Mouse (Mus musculus) cerebellum, adult 11-12 months (tissue): ENCODE measurements around the gene Ppp4r4.
"Not testable (repeated sequence)": the region's sequence is repeated elsewhere in the genome, so short reads cannot be mapped to it uniquely, and the experiment has no call there.

Source experiments
- DNase-seq: peaks from one replicate; pipeline ENCODE4 v3.0.0; 2022

Gene Ppp4r4

GRCm38 (mm10) chr12:103532020-103532648, at the start of gene Ppp4r4:
TSS of gene Ppp4r4 (plus strand) at chr12:103532283.
- DNase-seq, result peak; percentile 95

- DNase-seq, result no peak
These were observed 49.3 kb upstream of the Ppp4r4 start for GRCm38 (mm10) chr12:103482781-103483180.

DNA sequence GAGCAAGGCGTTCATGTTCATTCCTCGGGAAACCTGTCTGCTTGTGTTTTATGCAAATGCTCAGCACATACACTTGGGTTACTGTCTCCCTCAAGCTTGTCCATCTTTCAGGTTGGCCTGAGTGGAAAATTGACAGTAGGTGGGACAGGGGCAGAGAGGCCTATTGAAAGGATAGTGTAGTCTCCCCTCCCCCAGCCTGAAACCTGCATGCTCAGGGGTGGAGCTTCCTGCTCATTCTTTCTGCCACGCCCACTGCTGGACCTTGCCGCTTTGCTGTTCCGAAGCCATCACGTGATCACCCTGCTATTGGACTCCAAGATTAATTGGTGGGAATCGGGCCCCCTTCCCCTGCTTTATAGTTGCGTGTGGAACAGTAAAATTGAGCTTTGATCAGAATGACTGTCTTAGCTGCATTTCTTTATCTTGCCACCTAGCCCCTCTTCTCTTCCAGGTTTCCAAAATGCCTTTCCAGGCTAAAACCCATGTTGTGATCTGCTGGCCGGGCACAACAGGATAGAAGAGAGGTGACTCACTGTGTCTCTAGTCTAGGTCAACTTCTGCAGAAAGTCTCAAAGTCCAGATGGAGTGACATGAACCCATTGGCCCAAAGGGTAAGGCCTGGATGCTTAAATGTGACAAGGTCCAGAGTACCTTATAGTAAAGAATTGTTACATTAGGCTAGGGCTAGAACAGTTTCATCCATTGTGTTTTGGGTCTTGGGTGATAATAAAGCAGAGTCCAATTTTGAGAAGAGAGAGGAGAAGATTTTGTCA, 47.7 kb upstream of the Ppp4r4 start:
- not testable (repeated sequence) for DNase-seq

- peak; percentile 81 for DNase-seq
These were observed 45.4 kb upstream of the Ppp4r4 start for GRCm38 (mm10) chr12:103486726-103487125.

DNA sequence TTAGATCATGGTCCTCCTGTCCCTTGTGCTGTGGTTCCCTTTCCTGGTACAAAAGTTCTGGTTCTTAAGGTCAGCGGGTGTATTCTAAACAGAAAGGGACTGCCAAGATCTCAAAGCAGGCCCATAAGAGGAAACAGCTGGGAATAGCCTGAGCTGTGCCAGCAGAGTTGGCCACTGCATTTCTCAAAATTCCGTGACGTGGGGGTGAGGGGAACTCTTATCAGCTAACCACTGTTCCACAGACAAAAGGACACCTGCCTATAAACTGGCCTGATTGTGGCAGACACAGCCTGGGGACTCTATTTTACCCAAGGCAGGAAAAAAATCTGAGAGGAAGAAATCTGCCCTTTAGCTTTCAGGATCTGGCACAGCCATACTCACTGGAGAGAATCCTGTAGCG, 44.8 kb upstream of the Ppp4r4 start:
- no peak for DNase-seq

DNA sequence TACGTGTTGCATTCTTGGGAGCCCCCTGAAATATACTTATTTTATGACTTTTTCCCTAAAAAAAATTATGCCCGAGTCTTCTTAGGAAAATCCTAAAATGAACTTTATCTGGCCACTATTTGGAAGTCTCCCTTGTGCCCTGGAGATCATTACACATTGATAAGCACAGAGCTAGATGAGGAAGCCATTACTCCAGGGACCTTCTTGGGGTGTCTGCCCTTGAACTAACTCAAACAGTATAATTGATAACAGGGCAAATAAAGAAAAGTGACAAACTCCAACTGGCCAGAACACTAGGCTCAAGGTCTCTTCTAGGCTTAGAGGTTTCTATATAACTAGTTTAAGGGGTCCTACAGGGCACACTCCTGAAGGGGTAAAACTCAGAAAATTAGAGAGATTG, 44.3 kb upstream of the Ppp4r4 start:
- DNase-seq, result no peak

GRCm38 (mm10) chr12:103491091-103491730, 40.9 kb upstream of the Ppp4r4 start:
- no peak for DNase-seq

DNA sequence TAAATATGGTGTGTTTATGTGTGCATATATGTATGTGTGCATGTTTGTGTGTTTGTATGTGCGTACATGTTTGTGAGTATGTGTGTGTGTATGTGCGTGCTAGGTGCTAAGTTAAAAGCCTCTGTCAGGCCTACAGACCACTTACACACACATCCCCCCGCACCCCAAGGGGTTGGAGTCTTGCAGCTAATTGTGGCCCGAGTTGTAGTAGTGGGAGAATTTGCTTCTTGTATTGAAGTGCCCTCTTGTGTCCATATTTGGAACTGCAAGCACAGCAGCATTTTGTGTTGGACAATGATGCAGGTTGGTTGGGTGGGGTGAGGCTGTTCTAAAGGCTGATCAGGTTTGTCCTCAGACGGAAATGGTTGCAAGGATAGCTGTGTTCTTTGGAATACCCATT, 39.3 kb upstream of the Ppp4r4 start:
- peak; percentile 60 for DNase-seq

GRCm38 (mm10) chr12:103494486-103494885, 37.6 kb upstream of the Ppp4r4 start:
- peak; percentile 36 for DNase-seq

DNA sequence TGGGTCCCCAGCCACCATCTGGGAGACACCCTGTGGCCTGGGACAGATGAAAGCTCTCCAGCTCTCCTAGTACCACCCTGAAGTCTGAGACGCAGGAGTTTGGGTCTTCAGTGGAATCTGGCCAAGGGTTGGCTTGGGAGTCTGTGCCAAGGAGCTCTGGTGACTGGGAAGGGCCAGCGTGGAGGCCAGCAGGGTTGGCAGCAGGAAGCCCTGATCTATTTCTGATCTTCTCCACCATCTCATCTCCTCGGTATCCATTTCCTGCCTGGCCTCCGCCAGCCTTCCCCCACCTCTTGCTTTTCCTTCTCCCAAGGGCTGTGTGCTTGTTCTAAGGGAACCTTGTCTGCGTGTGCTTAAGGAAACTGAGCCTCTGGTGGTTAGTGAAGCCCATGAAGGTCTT, 33.3 kb upstream of the Ppp4r4 start:
- peak; percentile 38 for DNase-seq

GRCm38 (mm10) chr12:103499261-103499660, 32.8 kb upstream of the Ppp4r4 start:
- DNase-seq, result no peak

DNA sequence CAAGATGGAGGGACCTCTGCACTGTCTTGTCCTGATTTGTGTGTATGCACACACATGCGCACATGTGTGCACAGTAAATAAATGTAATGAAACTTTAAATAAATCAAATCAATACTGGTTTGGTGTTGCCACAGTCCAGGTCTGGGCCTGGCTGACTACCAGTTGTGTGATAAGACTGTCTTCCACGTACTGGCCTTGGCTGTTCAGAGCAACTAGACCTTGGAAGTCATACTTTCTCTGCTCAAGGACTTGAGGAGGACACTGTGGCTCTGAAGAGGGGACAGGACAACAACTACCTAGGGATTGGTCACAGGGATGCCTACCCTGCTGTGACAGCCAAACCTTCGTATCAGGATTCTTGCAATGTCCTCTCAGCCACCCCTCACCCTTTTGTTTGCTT, 28.8 kb upstream of the Ppp4r4 start:
- no peak for DNase-seq

DNA sequence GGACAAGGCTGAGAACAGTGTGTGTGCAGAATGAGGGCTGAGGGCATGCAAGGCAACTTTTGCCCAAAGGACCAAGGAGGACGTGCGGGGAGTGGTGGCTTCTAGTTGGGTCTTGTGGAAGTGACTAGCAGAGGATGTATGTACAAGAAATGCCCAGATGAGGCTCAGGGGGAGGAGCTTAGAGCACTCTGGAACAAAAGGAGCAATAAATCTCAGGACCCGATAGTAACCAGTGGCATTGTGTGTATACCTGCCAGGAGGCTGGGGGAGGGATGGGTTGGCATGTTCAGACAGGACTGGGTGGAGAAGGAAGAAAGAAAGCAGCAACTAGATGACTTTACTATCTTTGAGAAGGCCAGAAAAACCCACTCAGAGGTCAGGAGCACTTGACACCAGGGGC, 27.7 kb upstream of the Ppp4r4 start:
- no peak for DNase-seq

GRCm38 (mm10) chr12:103508346-103508745, 23.7 kb upstream of the Ppp4r4 start:
- no peak for DNase-seq

- no peak for DNase-seq
These were observed 22.2 kb upstream of the Ppp4r4 start for GRCm38 (mm10) chr12:103509893-103510292.

DNA sequence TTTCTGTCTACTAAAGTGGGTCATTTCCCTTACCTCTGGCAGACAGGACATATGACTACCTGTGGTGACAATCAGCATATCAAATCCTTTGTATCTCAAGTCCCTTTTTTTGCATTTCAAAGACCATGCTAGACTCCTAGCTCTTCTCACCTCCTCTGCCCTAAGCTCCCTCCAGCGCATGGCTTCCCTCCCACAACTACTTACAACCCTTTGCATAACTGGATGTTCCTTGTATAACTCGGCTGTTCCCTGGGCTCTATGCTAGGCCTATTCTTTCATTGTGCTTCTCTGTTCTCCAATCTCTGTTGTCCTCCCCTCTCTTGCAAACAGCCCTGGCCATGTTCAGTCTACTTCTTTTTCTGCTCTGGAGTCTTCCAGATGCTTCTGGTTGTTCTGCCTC, 20.5 kb upstream of the Ppp4r4 start:
- DNase-seq, result no peak

DNA sequence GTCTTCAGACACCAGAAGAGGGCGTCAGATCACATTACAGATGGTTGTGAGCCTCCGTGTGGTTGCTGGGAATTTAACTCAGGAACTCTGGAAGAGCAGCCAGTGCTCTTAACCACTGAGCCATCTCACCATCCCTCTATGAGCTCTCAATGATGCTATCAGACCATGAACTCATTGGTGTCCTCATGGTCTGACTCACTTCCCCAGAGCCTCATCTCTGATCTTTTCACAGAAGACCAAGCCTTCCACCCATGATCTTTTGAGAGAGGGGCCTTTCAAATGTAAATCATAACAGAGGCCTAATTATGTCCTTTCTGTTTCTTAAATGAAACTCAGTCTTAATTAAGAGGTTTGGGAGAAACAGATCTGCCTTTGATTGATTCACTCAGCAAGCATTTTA, 19.0 kb upstream of the Ppp4r4 start:
- DNase-seq, result no peak

DNA sequence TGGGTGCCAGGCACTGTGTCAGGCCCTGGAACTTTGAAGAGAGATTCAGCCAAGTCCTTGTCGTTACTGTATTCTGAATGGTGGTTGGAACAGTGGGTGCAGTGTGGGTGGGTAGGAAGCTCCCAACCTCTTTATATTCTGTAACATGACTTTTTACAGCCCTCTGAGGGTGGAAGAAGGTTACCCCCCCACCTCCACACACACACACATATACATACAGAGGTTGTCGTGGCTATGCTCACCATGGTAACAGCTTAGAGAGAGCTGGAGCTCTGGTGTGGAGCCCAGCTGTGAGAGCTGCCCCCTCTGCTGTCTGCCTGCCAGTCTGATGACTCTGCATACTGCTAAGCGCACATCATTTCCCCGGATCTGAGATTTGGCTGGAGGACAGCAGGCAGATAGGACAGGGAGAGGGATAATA, 18.6 kb upstream of the Ppp4r4 start:
- no peak for DNase-seq

DNA sequence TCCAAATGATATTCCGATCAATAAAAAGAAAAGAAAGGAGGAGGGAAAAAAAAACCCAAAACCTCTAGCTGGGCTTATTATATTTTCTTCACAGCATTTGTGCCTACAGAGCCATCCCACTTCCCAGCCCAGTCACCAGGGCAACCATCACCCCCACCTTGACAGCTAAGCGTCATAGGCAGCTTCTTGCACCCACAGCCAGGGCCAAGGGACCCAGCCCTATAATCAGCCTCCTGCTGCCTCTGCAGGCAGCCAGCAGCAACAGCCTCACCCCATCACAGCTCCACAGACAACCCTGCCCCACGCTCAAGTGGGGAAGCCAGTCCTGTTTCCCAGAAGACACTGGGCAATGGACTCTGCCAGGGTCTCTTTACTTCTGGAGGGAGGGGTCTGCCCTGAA, 17.7 kb upstream of the Ppp4r4 start:
- no peak for DNase-seq

DNA sequence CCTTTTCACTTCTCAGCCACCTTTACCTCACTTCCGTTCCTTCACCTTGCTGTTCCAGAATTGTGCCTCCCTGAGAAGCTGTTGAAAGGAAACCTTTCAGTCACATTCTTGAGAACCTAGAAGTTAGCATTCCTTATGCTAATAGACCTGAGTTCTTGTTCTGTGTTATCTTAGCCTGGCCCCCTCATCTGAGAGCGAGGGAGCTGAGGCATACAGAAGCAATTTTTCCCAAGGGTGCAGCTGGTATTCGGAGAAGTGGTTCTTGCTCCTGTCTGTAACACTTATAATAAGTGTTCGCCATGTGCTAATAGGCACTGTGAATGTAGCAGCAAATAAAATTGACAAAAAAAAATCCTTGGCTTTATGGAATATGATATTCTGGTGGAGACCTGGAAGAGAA, 16.4 kb upstream of the Ppp4r4 start:
- DNase-seq, result no peak

DNA sequence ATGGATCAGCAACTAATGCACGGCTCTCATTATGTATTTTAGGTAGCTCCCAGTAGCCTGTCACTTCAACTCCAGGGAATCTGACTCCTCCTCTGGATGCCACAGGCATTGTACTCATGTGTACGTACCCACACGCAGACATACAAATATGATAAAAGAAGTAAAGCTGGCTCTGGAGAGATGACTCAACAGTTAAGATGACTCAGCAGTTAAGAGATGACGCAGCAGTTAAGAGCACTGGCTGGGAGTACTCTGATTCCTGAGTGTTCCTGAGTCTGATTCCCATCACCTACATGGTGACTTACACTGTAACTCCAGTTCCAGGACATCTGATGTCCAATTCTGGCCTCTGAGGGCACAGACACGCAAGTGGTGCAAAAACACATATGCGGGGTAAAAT, 13.4 kb upstream of the Ppp4r4 start:
- DNase-seq, result no peak

DNA sequence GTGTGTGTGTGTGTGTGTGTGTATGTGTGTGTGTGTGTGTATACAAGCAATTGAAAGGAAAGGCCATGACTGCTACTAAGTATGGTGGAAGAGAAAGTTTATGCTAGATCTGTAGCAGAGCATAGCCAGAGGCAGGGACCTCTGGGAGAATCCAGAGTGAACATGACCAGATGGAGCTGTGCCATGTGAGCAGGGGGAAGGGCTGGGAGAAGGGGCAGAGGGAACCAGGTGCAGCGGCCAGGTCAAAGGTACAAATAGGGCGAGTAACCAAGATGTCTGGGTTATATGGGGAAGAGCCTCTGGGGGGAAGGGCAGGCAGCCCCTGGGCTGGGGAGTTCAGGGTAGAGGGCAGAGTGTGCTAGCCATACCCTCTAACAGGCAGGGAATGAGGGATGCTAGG, 1.5 kb upstream of the Ppp4r4 start:
- DNase-seq, result peak; percentile 41

DNA sequence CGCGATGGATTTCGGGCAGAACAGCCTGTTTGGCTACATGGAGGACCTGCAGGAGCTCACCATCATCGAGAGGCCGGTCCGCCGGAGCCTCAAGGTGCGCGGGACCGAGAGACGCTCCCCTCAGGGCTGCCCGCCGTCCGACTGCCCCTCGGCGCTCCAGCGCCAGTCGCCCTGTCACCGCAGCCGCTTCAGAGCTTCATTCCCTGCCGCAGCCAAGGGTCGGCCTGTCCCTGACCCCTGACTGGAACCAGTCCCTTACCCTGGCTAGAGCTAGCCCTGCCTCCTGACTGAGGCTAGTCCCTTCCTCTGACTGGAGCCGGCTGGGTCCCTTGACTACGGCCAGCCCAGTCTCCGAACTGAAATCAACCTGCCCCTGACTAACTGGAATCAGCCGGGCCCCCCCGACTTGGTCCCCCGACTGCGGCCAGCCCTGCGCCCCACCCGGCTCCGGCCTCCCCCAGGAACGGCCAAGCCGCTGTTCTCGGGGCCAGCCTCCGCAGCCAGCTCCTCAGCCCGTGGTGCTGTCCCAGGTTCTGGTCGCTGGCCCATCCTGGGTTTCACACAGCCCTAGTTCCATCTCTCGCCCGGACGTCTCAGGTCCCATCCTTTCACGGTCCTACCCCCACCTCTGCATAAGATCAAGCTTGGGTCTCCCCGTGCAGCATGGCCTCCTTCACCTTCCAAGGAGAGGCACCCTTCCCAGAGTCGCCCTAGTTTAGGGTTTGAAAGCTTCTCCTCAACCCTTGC, 739 bp downstream of the Ppp4r4 start:
- DNase-seq, result peak; percentile 70
